Mouse (Mus musculus): ENCODE data around the gene Cryl1. TPM values are rescaled to one million over a fixed set of nuclear protein-coding genes. Genes with fewer than 3 reads are reported as not detected.

Cryl1 gene
- not detected in 2 replicates for polyA plus RNA-seq (2012; ENCODE audit: insufficient read depth, insufficient read length, low replicate concordance, missing spikeins)

DNA sequence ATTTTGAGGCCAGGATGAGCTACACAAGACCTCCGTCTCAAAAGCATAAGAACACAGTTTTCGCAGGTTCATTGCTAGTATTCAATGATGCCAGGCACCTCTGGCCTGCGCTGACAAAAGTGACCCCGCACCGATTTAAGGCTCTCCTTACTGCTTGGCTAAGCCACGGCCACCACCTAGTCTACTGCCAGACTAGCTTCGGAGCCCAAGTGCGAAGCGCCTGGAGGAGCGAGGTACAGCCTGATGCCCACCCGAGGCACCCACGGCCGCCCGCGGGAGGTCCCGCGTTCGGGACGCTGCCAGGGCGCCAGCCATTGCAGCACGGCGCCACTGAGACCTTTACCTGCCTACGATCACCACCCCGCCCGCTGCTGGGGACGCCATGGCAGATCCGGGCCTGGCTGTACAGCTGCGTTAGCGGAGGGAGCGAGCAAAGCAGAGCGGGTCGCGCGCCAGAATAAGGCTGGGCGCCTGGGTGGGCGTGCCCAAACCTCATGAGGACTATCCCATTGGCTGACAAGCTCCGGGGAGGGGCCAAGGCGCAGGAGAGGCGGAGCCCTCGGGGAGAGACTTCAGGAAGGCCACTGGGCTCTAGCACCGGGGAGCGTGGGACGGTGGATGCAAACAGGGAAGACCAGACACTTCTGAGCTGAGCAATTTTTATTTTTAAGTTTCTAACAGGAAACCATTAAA lies at the start of gene Cryl1:
Gene Cryl1 (minus strand): TSS at position 465 of the 693 bp plus-strand sequence.
- H3K4me3 ChIP-seq (ENCODE audit: insufficient read depth, low read depth, low read length), result peak within 1 kb of the TSS; percentile 70
- H3K4me1 ChIP-seq (ENCODE audit: control insufficient read depth, insufficient read depth, low read length), result no peaks in the 10 kb centered on the region
- no peak within 1 kb of the TSS for H3K27ac ChIP-seq (ENCODE audit: insufficient read depth, low read depth, low read length)
- 2% methylated on average over 43 of the region's 43 CpGs for WGBS
- TF ChIP-seq CTCF (IDR thresholded peaks at IDR 0.05; ENCODE audit: insufficient read depth, low read depth, low read length) (no peak), POLR2A (IDR thresholded peaks at IDR 0.05; ENCODE audit: insufficient read depth, low read depth, low read length) (peak; percentile 77; the same call in 1 of the 2 replicates)

GRCm38 (mm10) chr14:57430451-57430850 lies 32.1 kb upstream of the Cryl1 start:
- Histone ChIP-seq H3K27ac (ENCODE audit: insufficient read depth, low read depth, low read length) (no peak overlapping the region), H3K4me1 (ENCODE audit: control insufficient read depth, insufficient read depth, low read length) (no peaks in the 10 kb centered on the region), H3K4me3 (ENCODE audit: insufficient read depth, low read depth, low read length) (no peak overlapping the region)
- WGBS, result 90% methylated on average over 2 of the region's 2 CpGs
- TF ChIP-seq CTCF (IDR thresholded peaks at IDR 0.05; ENCODE audit: insufficient read depth, low read depth, low read length) (no peak), POLR2A (IDR thresholded peaks at IDR 0.05; ENCODE audit: insufficient read depth, low read depth, low read length) (no peak)

DNA sequence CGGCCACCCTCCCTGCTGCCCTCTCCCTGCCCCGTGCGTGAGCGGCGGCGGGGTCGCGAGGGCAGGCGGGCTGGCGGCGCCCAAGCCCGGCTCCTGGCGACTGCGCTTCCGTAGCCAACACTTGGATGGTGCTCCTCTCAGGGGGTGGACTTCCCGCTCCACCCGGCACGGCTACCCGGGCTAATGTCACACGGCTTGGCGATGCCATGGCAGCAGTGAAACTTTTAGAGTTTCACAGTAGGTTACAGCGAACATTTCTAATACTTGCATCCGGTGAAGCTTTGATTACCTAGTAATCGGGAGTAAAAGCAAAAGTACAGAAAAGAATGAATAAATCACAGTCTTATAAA lies 25.9 kb upstream of the Cryl1 start:
- under 1% methylated on average over 24 of the region's 24 CpGs for WGBS
- H3K27ac ChIP-seq (ENCODE audit: insufficient read depth, low read depth, low read length), result 0 out of 2 replicates have a peak overlapping the region, but pooled peaks have one; percentile 5
- H3K4me1 ChIP-seq (ENCODE audit: control insufficient read depth, insufficient read depth, low read length), result no peaks in the 10 kb centered on the region
- TF ChIP-seq POLR2A (IDR thresholded peaks at IDR 0.05; ENCODE audit: insufficient read depth, low read depth, low read length) (no peak), CTCF (IDR thresholded peaks at IDR 0.05; ENCODE audit: insufficient read depth, low read depth, low read length) (no peak)
- peak overlapping the region; percentile 95 for H3K4me3 ChIP-seq (ENCODE audit: insufficient read depth, low read depth, low read length)

GRCm38 (mm10) chr14:57423432-57424211 lies 25.3 kb upstream of the Cryl1 start, which contains the start of gene Ift88:
Gene Ift88, plus strand, starts transcription at chr14:57424062.
- Histone ChIP-seq H3K4me3 (ENCODE audit: insufficient read depth, low read depth, low read length) (peak within 1 kb of the TSS; percentile 95), H3K4me1 (ENCODE audit: control insufficient read depth, insufficient read depth, low read length) (no peaks in the 10 kb centered on the region), H3K27ac (ENCODE audit: insufficient read depth, low read depth, low read length) (peak within 1 kb of the TSS; percentile 22)
- WGBS, result 2% methylated on average over 42 of the region's 42 CpGs
- TF ChIP-seq CTCF (IDR thresholded peaks at IDR 0.05; ENCODE audit: insufficient read depth, low read depth, low read length), result no peak
- TF ChIP-seq POLR2A (IDR thresholded peaks at IDR 0.05; ENCODE audit: insufficient read depth, low read depth, low read length), result peak; percentile 91

- TF ChIP-seq CTCF (IDR thresholded peaks at IDR 0.05; ENCODE audit: insufficient read depth, low read depth, low read length), result no peak
- TF ChIP-seq POLR2A (IDR thresholded peaks at IDR 0.05; ENCODE audit: insufficient read depth, low read depth, low read length), result no peak
- no peak overlapping the region for H3K4me3 ChIP-seq (ENCODE audit: insufficient read depth, low read depth, low read length)
- WGBS, result 94% methylated on average over 2 of the region's 2 CpGs
- 0 out of 2 replicates have a peak, but pooled peaks cover 3% of the 10 kb centered on the region for H3K4me1 ChIP-seq (ENCODE audit: control insufficient read depth, insufficient read depth, low read length)
- no peak overlapping the region for H3K27ac ChIP-seq (ENCODE audit: insufficient read depth, low read depth, low read length)
Observed at GRCm38 (mm10) chr14:57417187-57417586, 18.9 kb upstream of the Cryl1 start.

- Histone ChIP-seq H3K4me1 (ENCODE audit: control insufficient read depth, insufficient read depth, low read length) (peaks cover 13% of the 10 kb centered on the region), H3K4me3 (ENCODE audit: insufficient read depth, low read depth, low read length) (no peak overlapping the region), H3K27ac (ENCODE audit: insufficient read depth, low read depth, low read length) (peak overlapping the region; percentile 61)
- no peak for TF ChIP-seq CTCF (IDR thresholded peaks at IDR 0.05; ENCODE audit: insufficient read depth, low read depth, low read length)
- WGBS, result 13% methylated on average over 7 of the region's 7 CpGs
Observed at GRCm38 (mm10) chr14:57412166-57412565, 13.8 kb upstream of the Cryl1 start.

DNA sequence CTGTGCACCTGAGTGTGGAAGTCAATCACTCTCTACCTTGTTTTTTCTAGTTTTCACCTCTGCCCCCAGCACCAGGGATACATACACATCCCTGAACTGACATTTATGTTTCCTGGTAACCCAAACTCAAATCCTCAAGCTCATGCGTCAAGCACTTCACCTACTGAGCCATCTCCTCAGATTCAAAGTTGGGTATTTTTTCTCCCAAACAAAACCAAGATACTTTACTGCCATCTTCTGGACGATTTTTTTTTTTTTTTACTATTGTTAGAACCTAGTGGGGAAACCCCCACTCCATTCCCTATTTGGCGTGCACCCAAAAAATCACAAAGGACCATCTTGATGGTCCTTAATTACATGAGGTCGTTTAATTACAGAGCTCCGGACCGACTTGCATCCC lies 10.8 kb upstream of the Cryl1 start:
- 4% methylated on average over 6 of the region's 6 CpGs for WGBS

GRCm38 (mm10) chr14:57408100-57408499 lies 9.8 kb upstream of the Cryl1 start:
- TF ChIP-seq CTCF (IDR thresholded peaks at IDR 0.05; ENCODE audit: insufficient read depth, low read depth, low read length), result no peak
- TF ChIP-seq POLR2A (IDR thresholded peaks at IDR 0.05; ENCODE audit: insufficient read depth, low read depth, low read length), result no peak
- H3K4me3 ChIP-seq (ENCODE audit: insufficient read depth, low read depth, low read length), result no peak overlapping the region
- WGBS, result 77% methylated on average over 8 of the region's 8 CpGs
- H3K4me1 ChIP-seq (ENCODE audit: control insufficient read depth, insufficient read depth, low read length), result peaks cover 13% of the 10 kb centered on the region
- no peak overlapping the region for H3K27ac ChIP-seq (ENCODE audit: insufficient read depth, low read depth, low read length)

More for the DNA sequence above, 10.8 kb upstream of the Cryl1 start:
- H3K4me1 ChIP-seq (ENCODE audit: control insufficient read depth, insufficient read depth, low read length), result peaks cover 13% of the 10 kb centered on the region
- no peak overlapping the region for H3K4me3 ChIP-seq (ENCODE audit: insufficient read depth, low read depth, low read length)
- H3K27ac ChIP-seq (ENCODE audit: insufficient read depth, low read depth, low read length), result no peak overlapping the region
- TF ChIP-seq POLR2A (IDR thresholded peaks at IDR 0.05; ENCODE audit: insufficient read depth, low read depth, low read length), result no peak
- no peak for TF ChIP-seq CTCF (IDR thresholded peaks at IDR 0.05; ENCODE audit: insufficient read depth, low read depth, low read length)

All from olfactory bulb, adult 2 months (tissue).